Mouse (Mus musculus) forebrain, embryonic 11.5 days (tissue): Measurements from ENCODE around the gene Wfdc12. TPM values are rescaled to one million over a fixed set of nuclear protein-coding genes. Genes with fewer than 3 reads are reported as not detected.

ENCODE experiments used
- ATAC-seq: fragments of 200-750 bp; cut with Nextera tagmentation; replicated peaks from 2 replicates; pipeline ENCODE4 v1.8.0; 2017; ENCODE audit warnings: moderate TSS enrichment; ENCODE audit not compliant: low FRiP score
- DNase-seq: peaks from one replicate; pipeline ENCODE4 v3.0.0-alpha.2; 2017; ENCODE audit warnings: low spot score
- H3K27ac ChIP-seq: fragments of 300-500 bp; sonication (generic); 2 replicates; pipeline ENCODE4 v1.5.1; 2014; ENCODE audit warnings: low read depth, low read length
- H3K27me3 ChIP-seq: fragments of 300-500 bp; sonication (generic); 2 replicates; pipeline ENCODE4 v1.6.1; 2014; ENCODE audit warnings: mild to moderate bottlenecking, low read length, mixed read lengths; ENCODE audit not compliant: control insufficient read depth, insufficient read depth
- H3K36me3 ChIP-seq: fragments of 300-500 bp; sonication (generic); 2 replicates; pipeline ENCODE4 v1.6.1; 2014; ENCODE audit warnings: mild to moderate bottlenecking, low read length, moderate library complexity, mixed read lengths; ENCODE audit not compliant: control insufficient read depth, insufficient read depth
- H3K4me1 ChIP-seq: fragments of 300-500 bp; sonication (generic); replicated peaks from 2 replicates; pipeline ENCODE4 v1.6.1; 2014; ENCODE audit warnings: low read length, mixed read lengths; ENCODE audit not compliant: control insufficient read depth, insufficient read depth
- H3K4me2 ChIP-seq: fragments of 300-500 bp; sonication (generic); 2 replicates; pipeline ENCODE4 v1.6.1; 2014; ENCODE audit warnings: low read depth, mild to moderate bottlenecking, low read length, moderate library complexity, mixed read lengths; ENCODE audit not compliant: severe bottlenecking
- H3K4me3 ChIP-seq: fragments of 300-500 bp; sonication (generic); 2 replicates; pipeline ENCODE4 v1.5.1; 2014; ENCODE audit warnings: low read depth, low read length
- H3K9ac ChIP-seq: fragments of 300-500 bp; sonication (generic); 2 replicates; pipeline ENCODE4 v1.6.1; 2014; ENCODE audit warnings: low read length
- H3K9me3 ChIP-seq: fragments of 300-500 bp; sonication (generic); 2 replicates; pipeline ENCODE4 v1.6.1; 2016; ENCODE audit warnings: low read length, mixed read lengths; ENCODE audit not compliant: control insufficient read depth
- WGBS: fragments of 180-500 bp; shearing (Covaris S2); extraction: QIAGEN DNeasy Blood & Tissue Kit; methylation state at CpG from one replicate; pipeline ENCODE4 v1.1.7; 2014; 5-methylcytosine and 5-hydroxymethylcytosine counted together
- polyA plus RNA-seq: library from polyadenylated mRNA; unstranded; fragments of >200 nt; fragmentation: Nextera tagmentation; extraction: Ambion mirVana; gene quantifications from 2 replicates; pipeline ENCODE4 v1.2.1, GENCODE M21; 2014

Gene Wfdc12
- polyA plus RNA-seq, 1 experiment from 2014 or later: not detected

DNA sequence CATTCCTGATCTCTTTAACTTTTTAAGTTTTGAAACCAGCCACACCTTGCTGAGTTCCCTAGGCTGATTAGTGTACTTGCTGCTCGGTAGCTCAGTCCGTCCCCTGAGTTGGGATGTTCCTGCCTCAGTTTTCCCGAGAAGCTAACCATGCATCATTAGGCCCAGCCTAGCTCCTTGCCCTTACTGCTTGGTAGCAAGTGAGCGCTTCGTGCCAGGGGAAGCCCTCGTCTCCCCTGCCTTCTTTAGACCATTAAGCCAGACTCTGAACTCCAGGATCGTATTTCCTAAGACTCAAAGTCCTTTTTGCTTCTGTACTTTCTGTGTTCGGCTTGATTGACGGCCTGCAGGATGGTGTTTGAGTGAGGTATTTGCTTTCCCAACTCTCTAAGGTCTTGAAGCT is 7.1 kb downstream of the Wfdc12 start:
- WGBS: 79% methylated on average over 9 of the region's 9 CpGs
- ATAC-seq: no peak

DNA sequence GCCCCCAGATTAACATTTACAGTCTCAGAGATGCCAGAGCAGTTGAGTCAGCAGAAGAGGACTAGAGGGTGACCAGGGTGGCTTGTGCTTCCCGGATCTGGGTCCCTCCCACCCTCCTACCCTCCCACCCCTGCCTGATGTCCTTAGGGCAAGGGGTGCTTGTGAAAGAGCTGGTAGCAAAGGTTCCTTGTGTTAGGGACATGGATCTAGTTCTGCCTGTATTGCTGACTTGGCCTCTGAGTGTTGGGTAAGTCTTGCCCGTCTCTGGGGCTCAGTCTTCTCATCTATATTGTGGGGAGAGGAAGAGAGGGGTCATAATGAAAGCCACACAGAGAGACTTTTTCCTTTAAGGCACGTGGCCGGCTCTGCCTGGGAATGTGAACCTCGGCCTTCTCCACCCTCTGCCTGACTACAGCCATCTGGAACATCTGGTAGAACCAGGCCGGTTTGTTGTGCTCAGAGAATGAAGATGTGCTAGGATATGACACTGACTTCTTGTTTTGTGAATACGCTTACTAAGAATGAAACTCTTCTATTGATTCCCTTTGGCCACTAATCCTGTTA is 7.6 kb downstream of the Wfdc12 start, which contains the start of gene Wfdc5:
Wfdc5 (minus strand) TSS at position 51 of the 564 bp plus-strand sequence.
- Histone ChIP-seq H3K4me2 (no peak within 1 kb of the TSS), H3K27me3 (no peaks in the 10 kb centered on the region), H3K4me1 (0 out of 2 replicates have a peak, but pooled peaks cover 2% of the 10 kb centered on the region), H3K27ac (no peak within 1 kb of the TSS), H3K9me3 (no peaks in the 10 kb centered on the region), H3K9ac (no peak within 1 kb of the TSS), H3K36me3 (no peaks in the 10 kb centered on the region), H3K4me3 (no peak within 1 kb of the TSS)
- WGBS: 78% methylated on average over 7 of the region's 7 CpGs
- no peak for DNase-seq
- no peak for ATAC-seq

More for the DNA sequence above, 7.1 kb downstream of the Wfdc12 start:
- no peak overlapping the region for H3K4me2 ChIP-seq
- H3K4me3 ChIP-seq: no peak overlapping the region
- no peak overlapping the region for H3K27ac ChIP-seq
- DNase-seq: no peak
- no peak overlapping the region for H3K9ac ChIP-seq
- no peaks in the 10 kb centered on the region for H3K27me3 ChIP-seq
- H3K4me1 ChIP-seq: 0 out of 2 replicates have a peak, but pooled peaks cover 2% of the 10 kb centered on the region
- H3K36me3 ChIP-seq: no peaks in the 10 kb centered on the region
- no peaks in the 10 kb centered on the region for H3K9me3 ChIP-seq

DNA sequence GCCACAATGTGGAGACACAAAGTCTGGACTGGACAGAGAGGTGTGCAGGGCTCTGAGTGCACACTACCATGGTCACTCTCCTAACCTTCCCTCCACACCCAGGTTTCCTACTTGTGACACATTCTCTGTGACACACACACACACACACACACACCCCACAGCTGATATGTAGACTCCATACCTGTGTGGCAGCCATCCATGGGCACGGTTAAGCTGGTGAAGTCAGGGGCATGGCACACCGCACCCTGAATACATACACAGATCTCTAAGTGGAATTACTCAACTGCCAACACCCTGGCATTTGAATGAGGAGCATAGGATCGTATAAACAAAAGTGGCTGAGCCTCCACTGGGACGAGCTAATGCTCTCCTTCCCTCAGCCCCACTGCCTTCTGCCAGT is 9.6 kb downstream of the Wfdc12 start:
- no peak overlapping the region for H3K4me2 ChIP-seq
- ATAC-seq (no peak), DNase-seq (no peak)
- H3K9ac ChIP-seq: no peak overlapping the region
- 0 out of 2 replicates have a peak, but pooled peaks cover 2% of the 10 kb centered on the region for H3K4me1 ChIP-seq
- H3K4me3 ChIP-seq: no peak overlapping the region
- no peak overlapping the region for H3K27ac ChIP-seq
- H3K27me3 ChIP-seq: no peaks in the 10 kb centered on the region
- 89% methylated on average over 4 of the region's 4 CpGs for WGBS
- no peaks in the 10 kb centered on the region for H3K9me3 ChIP-seq
- no peaks in the 10 kb centered on the region for H3K36me3 ChIP-seq

DNA sequence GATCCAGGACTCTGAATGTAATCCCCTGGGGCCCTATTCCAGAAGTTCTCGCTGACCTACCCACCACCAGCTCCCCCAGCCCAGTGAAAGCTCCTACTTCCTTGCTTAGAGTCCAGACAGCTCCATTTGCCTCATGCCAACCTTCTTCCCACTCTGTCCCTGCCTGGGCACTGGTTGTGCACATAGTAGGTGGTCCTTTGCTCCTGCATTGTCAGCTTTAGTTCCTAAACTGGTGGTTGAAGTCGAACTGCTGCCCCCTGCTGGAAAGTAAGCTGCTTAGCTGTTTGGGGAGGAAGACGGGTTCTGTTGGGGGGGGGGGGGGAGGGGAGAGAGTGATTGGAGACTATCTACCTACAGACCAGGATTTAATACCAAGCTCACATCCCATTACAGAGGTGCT is 10.3 kb downstream of the Wfdc12 start:
- Histone ChIP-seq H3K36me3 (no peaks in the 10 kb centered on the region), H3K9ac (no peak overlapping the region), H3K4me3 (no peak overlapping the region), H3K9me3 (no peaks in the 10 kb centered on the region), H3K27me3 (no peaks in the 10 kb centered on the region), H3K27ac (no peak overlapping the region), H3K4me1 (0 out of 2 replicates have a peak, but pooled peaks cover 2% of the 10 kb centered on the region), H3K4me2 (no peak overlapping the region)
- DNase-seq (no peak), ATAC-seq (no peak)
- 40% methylated on average over 3 of the region's 3 CpGs for WGBS

DNA sequence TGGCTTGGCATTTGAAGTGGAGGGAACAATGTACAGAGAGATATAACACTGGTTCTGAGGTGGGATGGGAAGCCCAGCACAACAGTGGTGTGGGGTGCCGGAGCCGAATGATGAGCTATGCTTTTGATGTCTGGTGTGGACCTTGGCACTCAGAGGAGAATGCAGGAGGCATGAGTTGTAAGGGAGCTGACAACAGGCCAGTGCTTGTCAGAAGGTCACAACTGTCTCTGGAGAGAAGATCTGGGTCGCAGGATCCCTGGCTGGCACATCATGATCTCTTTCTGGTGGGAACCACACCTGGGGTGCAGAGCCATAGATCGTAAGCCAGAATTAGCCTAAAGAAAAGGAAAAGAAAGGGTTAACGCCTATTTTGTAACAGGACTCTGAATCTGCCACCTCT is 12.6 kb downstream of the Wfdc12 start:
- Histone ChIP-seq H3K4me3 (no peak overlapping the region), H3K27me3 (no peaks in the 10 kb centered on the region), H3K4me1 (no peaks in the 10 kb centered on the region), H3K9ac (no peak overlapping the region), H3K4me2 (no peak overlapping the region), H3K27ac (no peak overlapping the region), H3K36me3 (no peaks in the 10 kb centered on the region), H3K9me3 (no peaks in the 10 kb centered on the region)
- ATAC-seq (no peak), DNase-seq (no peak)
- WGBS: 87% methylated on average over 5 of the region's 5 CpGs

DNA sequence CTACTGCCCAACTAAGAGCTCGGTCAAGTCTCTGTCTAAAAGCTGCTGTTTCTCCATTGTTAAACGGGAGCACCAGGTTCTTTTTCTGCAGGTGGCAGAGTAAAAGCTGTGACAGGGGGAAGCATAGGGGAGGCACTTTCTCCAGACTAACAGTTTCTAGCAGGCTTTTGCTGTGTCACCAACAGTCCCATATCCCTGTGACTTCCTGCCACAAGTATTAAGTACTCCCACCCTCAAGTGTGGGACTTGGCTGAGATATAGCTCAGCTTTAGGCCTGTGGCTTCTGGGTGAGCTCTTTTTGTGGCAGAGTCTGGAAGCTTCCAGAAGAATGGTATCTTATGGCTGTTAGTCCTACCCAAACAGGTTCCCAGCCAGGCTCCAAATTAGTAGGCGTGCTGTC is 14.6 kb downstream of the Wfdc12 start:
- ATAC-seq: no peak
- Histone ChIP-seq H3K27me3 (peaks cover 11% of the 10 kb centered on the region), H3K9me3 (no peaks in the 10 kb centered on the region), H3K4me1 (no peaks in the 10 kb centered on the region; the same call in 1 of the 2 replicates), H3K4me2 (no peak overlapping the region), H3K36me3 (no peaks in the 10 kb centered on the region), H3K4me3 (no peak overlapping the region), H3K27ac (no peak overlapping the region), H3K9ac (no peak overlapping the region)
- 86% methylated on average over 3 of the region's 3 CpGs for WGBS
- no peak for DNase-seq

DNA sequence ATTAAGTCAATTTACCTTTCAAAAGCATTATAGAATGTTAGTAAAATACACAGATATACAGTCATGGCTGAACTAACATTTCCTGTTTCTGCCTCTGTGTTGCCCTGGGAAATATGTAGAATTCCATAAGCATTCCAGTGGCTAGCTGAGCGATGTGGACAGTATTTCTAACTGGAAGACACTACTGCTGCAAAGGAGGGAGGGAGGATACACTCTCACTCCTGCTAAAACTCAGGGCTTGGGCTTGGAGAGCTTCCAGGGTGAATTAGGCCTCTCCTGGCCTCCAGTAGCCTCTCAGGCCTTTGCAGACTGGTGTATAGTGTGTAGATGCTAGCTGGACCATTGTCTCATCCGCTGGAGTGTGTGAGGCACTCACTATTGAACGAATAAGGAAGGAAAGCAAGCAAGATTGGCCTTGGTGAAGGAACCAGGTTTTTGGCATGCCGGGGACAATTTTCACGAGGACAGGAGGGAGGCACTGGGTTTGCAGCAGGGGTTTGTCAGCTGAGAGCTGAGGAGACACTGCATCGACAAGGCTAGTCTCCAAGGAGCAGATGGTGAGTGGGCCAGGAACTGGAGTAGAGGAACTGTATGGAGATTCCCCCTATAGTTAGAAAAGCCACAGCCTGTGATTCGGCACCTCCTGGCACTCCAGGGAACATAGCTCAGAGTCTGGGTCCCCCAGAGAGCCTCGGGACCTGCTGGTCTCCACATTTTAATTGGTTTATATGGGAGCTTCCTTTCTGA is 15.6 kb downstream of the Wfdc12 start:
- peaks cover 21% of the 10 kb centered on the region for H3K27me3 ChIP-seq
- ATAC-seq: no peak

DNA sequence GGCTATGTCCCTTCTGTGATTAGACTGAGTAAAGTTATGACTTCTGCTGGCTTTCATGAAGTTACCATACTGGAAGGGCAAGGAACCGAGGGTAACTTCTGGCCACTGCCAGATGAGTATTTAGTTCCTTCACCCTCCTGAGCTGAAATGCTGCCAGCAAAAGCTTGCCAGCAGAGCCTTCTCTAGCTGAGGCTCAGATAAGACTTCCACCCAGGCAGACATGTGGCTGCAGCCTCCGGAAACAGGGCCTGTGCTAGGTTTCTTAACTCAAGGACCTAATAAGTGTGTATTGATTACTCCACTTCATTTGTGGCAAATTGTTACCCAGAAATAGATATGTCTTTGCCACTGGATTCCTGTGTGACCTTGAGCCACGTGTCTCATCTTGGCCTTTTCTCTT is 17.0 kb downstream of the Wfdc12 start:
- Histone ChIP-seq H3K4me2 (no peak overlapping the region), H3K4me1 (peaks cover under 1% of the 10 kb centered on the region; the same call in 1 of the 2 replicates), H3K4me3 (no peak overlapping the region), H3K36me3 (no peaks in the 10 kb centered on the region), H3K27me3 (peaks cover 36% of the 10 kb centered on the region), H3K27ac (no peak overlapping the region), H3K9ac (no peak overlapping the region), H3K9me3 (no peaks in the 10 kb centered on the region)
- no peak for ATAC-seq
- WGBS: 77% methylated on average over 3 of the region's 3 CpGs
- DNase-seq: no peak

More for the DNA sequence above, 15.6 kb downstream of the Wfdc12 start:
- H3K36me3 ChIP-seq: no peaks in the 10 kb centered on the region
- no peak overlapping the region for H3K27ac ChIP-seq
- no peaks in the 10 kb centered on the region; the same call in 1 of the 2 replicates for H3K4me1 ChIP-seq
- DNase-seq: no peak
- WGBS: 83% methylated on average over 8 of the region's 8 CpGs
- no peak overlapping the region for H3K4me2 ChIP-seq
- H3K9ac ChIP-seq: no peak overlapping the region
- no peaks in the 10 kb centered on the region for H3K9me3 ChIP-seq
- H3K4me3 ChIP-seq: no peak overlapping the region
